Mouse (Mus musculus): ENCODE results near the gene Tes3-ps.

Gene Tes3-ps

GRCm38 (mm10) chr13:49504510-49504909 is 11.4 kb downstream of the Tes3-ps start, which contains the start of gene Ecm2:
Gene Ecm2 (plus strand): TSS chr13:49504810.
- DNase-seq (ENCODE audit: low spot score in 2 of 2), result no peak

GRCm38 (mm10) chr13:49505776-49506175 is 12.7 kb downstream of the Tes3-ps start:
- DNase-seq (ENCODE audit: low spot score in 2 of 2), result no peak

GRCm38 (mm10) chr13:49507176-49507575 is 14.1 kb downstream of the Tes3-ps start:
- DNase-seq (ENCODE audit: low spot score in 2 of 2), result no peak

GRCm38 (mm10) chr13:49518761-49519160 is 25.6 kb downstream of the Tes3-ps start:
- DNase-seq (ENCODE audit: low spot score in 2 of 2), result no peak

GRCm38 (mm10) chr13:49526235-49526634 is 33.1 kb downstream of the Tes3-ps start:
- no peak for DNase-seq (ENCODE audit: low spot score in 2 of 2)

GRCm38 (mm10) chr13:49530636-49531035 is 37.5 kb downstream of the Tes3-ps start:
- no peak for DNase-seq (ENCODE audit: low spot score in 2 of 2)

- DNase-seq (ENCODE audit: low spot score in 2 of 2), result no peak
Measured at GRCm38 (mm10) chr13:49536946-49537345, 43.8 kb downstream of the Tes3-ps start.

GRCm38 (mm10) chr13:49538693-49539092 is 45.6 kb downstream of the Tes3-ps start:
- no peak for DNase-seq (ENCODE audit: low spot score in 2 of 2)

GRCm38 (mm10) chr13:49544279-49544678 is 51.2 kb downstream of the Tes3-ps start, which contains the start of gene Aspn:
Gene Aspn (plus strand): TSS chr13:49544443.
- DNase-seq (ENCODE audit: low spot score in 2 of 2), result no peak

- DNase-seq (ENCODE audit: low spot score in 2 of 2), result no peak
Measured at GRCm38 (mm10) chr13:49545646-49546045, 52.5 kb downstream of the Tes3-ps start.

Measured in right cerebral cortex, postnatal 10 days (tissue).